Mouse (Mus musculus) cerebellum, adult 2 months (tissue): ENCODE results near the gene Dbx2.

Experiments used
- CTCF ChIP-seq: fragments of 200-500 bp; IDR thresholded peaks from 2 replicates; pipeline ENCODE4 v1.5.1; 2011; ENCODE audit warnings: low read depth, mild to moderate bottlenecking, control low read depth, low read length, moderate library complexity, borderline replicate concordance; ENCODE audit not compliant: insufficient read depth
- POLR2A ChIP-seq: fragments of 200-500 bp; IDR thresholded peaks from 2 replicates; pipeline ENCODE4 v1.6.1; 2011; ENCODE audit warnings: low read length, control low read depth, borderline replicate concordance; ENCODE audit not compliant: insufficient read depth

- TF ChIP-seq CTCF: no peak
- no peak for TF ChIP-seq POLR2A
Observed at GRCm38 (mm10) chr15:95651824-95652223, 3.9 kb downstream of the Dbx2 start.
